Mouse (Mus musculus): ENCODE results near the gene Kmt2c. TPM values are rescaled to one million over a fixed set of nuclear protein-coding genes. Genes with fewer than 3 reads are reported as not detected.

Kmt2c gene
- total and polyA plus RNA-seq, 3 experiments = 23.8 to 34.0 (median 26.2) TPM

- H3K4me3 ChIP-seq (ENCODE audit: control insufficient read depth in 1 of 2, insufficient read depth in 1 of 2, low read depth in 2 of 2, low read length in 2 of 2) = no peak overlapping the region
- H3K36me3 ChIP-seq (ENCODE audit: control insufficient read depth in 1 of 2, insufficient read depth in 2 of 2, low read length in 2 of 2) = peaks cover 7 to 58% of the 10 kb centered on the region in 2 experiments
- H3K4me1 ChIP-seq (ENCODE audit: control insufficient read depth in 1 of 2, insufficient read depth in 2 of 2, low read length in 2 of 2) = peaks cover 0 to 7% of the 10 kb centered on the region in 2 experiments; a peak in 2 of 4 replicates
- TF ChIP-seq HCFC1 (IDR thresholded peaks at IDR 0.05; ENCODE audit: low read depth, low read length) (no peak), E2F4 (IDR thresholded peaks at IDR 0.05; ENCODE audit: borderline replicate concordance, low read depth, low read length) (no peak), GATA1 (IDR thresholded peaks at IDR 0.05; ENCODE audit: low read depth, low read length) (peak; percentile 75), MAZ (IDR thresholded peaks at IDR 0.05; ENCODE audit: low read depth, low read length) (no peak), EP300 (IDR thresholded peaks at IDR 0.05; ENCODE audit: low read depth in 1 of 2, low read length in 2 of 2) (peak; percentile 65 to 69; a peak in 3 of 4 replicates), MEF2A (IDR thresholded peaks at IDR 0.05; ENCODE audit: extremely low read depth, insufficient replicate concordance, low read depth, low read length, poor library complexity, severe bottlenecking) (no peak), TBP (IDR thresholded peaks at IDR 0.05; ENCODE audit: low read depth, low read length) (no peak), TCF12 (IDR thresholded peaks at IDR 0.05; ENCODE audit: low read depth, low read length) (peak; percentile 87), TAL1 (IDR thresholded peaks at IDR 0.05; ENCODE audit: low read length) (peak; percentile 45), JUND (IDR thresholded peaks at IDR 0.05; ENCODE audit: low read depth, low read length) (no peak)
- no peaks in the 10 kb centered on the region for H3K9me3 ChIP-seq (replicated peaks; ENCODE audit: insufficient read depth, low read length)
- no peaks in the 10 kb centered on the region for H3K27me3 ChIP-seq (ENCODE audit: control insufficient read depth in 1 of 2, insufficient read depth in 2 of 2, low read length in 2 of 2)
- no peaks in the 10 kb centered on the region for H3K79me2 ChIP-seq (ENCODE audit: control insufficient read depth, insufficient read depth, low read length, poor library complexity)
- peak; percentile 31 for DNase-seq (ENCODE audit: low read depth, low spot score)
- no peak overlapping the region for H3K27ac ChIP-seq (ENCODE audit: control insufficient read depth, low read depth, low read length)
- no peak overlapping the region for H3K9ac ChIP-seq (ENCODE audit: control insufficient read depth, low read depth, low read length, poor library complexity, severe bottlenecking)
These were observed 188.4 kb downstream of the Kmt2c start for GRCm38 (mm10) chr5:25310226-25310625.

DNA sequence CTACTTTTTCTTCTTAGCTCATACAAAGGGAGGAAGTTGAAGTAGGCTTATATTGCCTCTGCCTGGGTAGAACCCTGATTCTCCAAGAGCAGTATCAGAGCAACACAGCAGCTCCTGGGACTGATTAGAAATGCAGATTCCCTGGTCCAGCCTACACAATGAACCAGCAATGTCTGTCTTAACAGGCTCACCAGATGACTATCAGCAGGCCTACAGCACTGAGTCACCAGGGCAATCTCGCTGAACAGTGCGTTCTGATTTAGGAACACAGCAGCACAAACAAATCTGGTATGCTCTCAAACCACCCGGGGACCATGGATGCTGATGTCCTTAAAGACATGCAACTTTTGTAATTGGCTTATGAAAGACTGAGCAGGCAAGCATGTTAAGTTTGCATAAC lies 201.8 kb downstream of the Kmt2c start:
- Histone ChIP-seq H3K4me3 (ENCODE audit: control insufficient read depth in 1 of 2, insufficient read depth in 1 of 2, low read depth in 2 of 2, low read length in 2 of 2) (no peak overlapping the region), H3K9me3 (replicated peaks; ENCODE audit: insufficient read depth, low read length) (no peaks in the 10 kb centered on the region), H3K27ac (ENCODE audit: control insufficient read depth, low read depth, low read length) (no peak overlapping the region), H3K9ac (ENCODE audit: control insufficient read depth, low read depth, low read length, poor library complexity, severe bottlenecking) (no peak overlapping the region), H3K4me1 (ENCODE audit: control insufficient read depth in 1 of 2, insufficient read depth in 2 of 2, low read length in 2 of 2) (peaks cover 0 to 4% of the 10 kb centered on the region in 2 experiments; a peak in 1 of 4 replicates), H3K27me3 (ENCODE audit: control insufficient read depth in 1 of 2, insufficient read depth in 2 of 2, low read length in 2 of 2) (no peaks in the 10 kb centered on the region), H3K36me3 (ENCODE audit: control insufficient read depth in 1 of 2, insufficient read depth in 2 of 2, low read length in 2 of 2) (peaks cover 4 to 35% of the 10 kb centered on the region in 2 experiments), H3K79me2 (ENCODE audit: control insufficient read depth, insufficient read depth, low read length, poor library complexity) (no peaks in the 10 kb centered on the region)
- DNase-seq (ENCODE audit: low read depth, low spot score) = peak; percentile 70
- TF ChIP-seq SIN3A (IDR thresholded peaks at IDR 0.05; ENCODE audit: low read length) = no peak
- no peak for TF ChIP-seq NRF1 (IDR thresholded peaks at IDR 0.05; ENCODE audit: insufficient read depth, low read depth, low read length, poor library complexity, severe bottlenecking)
- TF ChIP-seq MAZ (IDR thresholded peaks at IDR 0.05; ENCODE audit: low read depth, low read length) = no peak
- no peak for TF ChIP-seq UBTF (IDR thresholded peaks at IDR 0.05; ENCODE audit: borderline replicate concordance, insufficient read depth, low read depth, low read length)
- TF ChIP-seq GABPA (IDR thresholded peaks at IDR 0.05; ENCODE audit: low read depth, low read length) = no peak
- TF ChIP-seq TCF12 (IDR thresholded peaks at IDR 0.05; ENCODE audit: low read depth, low read length) = peak; percentile 88
- TF ChIP-seq MYB (IDR thresholded peaks at IDR 0.05; ENCODE audit: low read depth, low read length) = no peak
- TF ChIP-seq POLR2AphosphoS5 (IDR thresholded peaks at IDR 0.05; ENCODE audit: borderline replicate concordance, low read depth, low read length) = no peak
- TF ChIP-seq CHD2 (IDR thresholded peaks at IDR 0.05; ENCODE audit: low read length) = no peak
- TF ChIP-seq USF1 (IDR thresholded peaks at IDR 0.05; ENCODE audit: low read depth, low read length) = no peak
- no peak for TF ChIP-seq POLR2A (IDR thresholded peaks at IDR 0.05; ENCODE audit: control insufficient read depth in 1 of 2, insufficient read depth in 1 of 2, low read depth in 1 of 2, low read length in 2 of 2, poor library complexity in 1 of 2)
- no peak for TF ChIP-seq ZKSCAN1 (IDR thresholded peaks at IDR 0.05; ENCODE audit: low read depth, low read length)
- TF ChIP-seq GATA1 (IDR thresholded peaks at IDR 0.05; ENCODE audit: low read depth, low read length) = peak; percentile 89
- no peak for TF ChIP-seq SMC3 (IDR thresholded peaks at IDR 0.05; ENCODE audit: low read depth, low read length)
- no peak for TF ChIP-seq HCFC1 (IDR thresholded peaks at IDR 0.05; ENCODE audit: low read depth, low read length)
- TF ChIP-seq TBP (IDR thresholded peaks at IDR 0.05; ENCODE audit: low read depth, low read length) = no peak
- TF ChIP-seq USF2 (IDR thresholded peaks at IDR 0.05; ENCODE audit: borderline replicate concordance in 1 of 2, insufficient read depth in 1 of 2, low read depth in 1 of 2, low read length in 2 of 2) = no peak
- no peak for TF ChIP-seq KAT2A (conservative IDR thresholded peaks at IDR 0.05; ENCODE audit: low read depth, low read length)
- no peak for TF ChIP-seq ZC3H11A (IDR thresholded peaks at IDR 0.05; ENCODE audit: low read depth, low read length)
- peak; percentile 55; the same call in 1 of the 2 replicates for TF ChIP-seq MXI1 (IDR thresholded peaks at IDR 0.05; ENCODE audit: low read depth, low read length)
- TF ChIP-seq JUND (IDR thresholded peaks at IDR 0.05; ENCODE audit: low read depth, low read length) = no peak
- no peak for TF ChIP-seq BHLHE40 (IDR thresholded peaks at IDR 0.05; ENCODE audit: borderline replicate concordance, low read depth, low read length)
- no peak for TF ChIP-seq MEF2A (IDR thresholded peaks at IDR 0.05; ENCODE audit: extremely low read depth, insufficient replicate concordance, low read depth, low read length, poor library complexity, severe bottlenecking)
- no peak for TF ChIP-seq ZNF384 (IDR thresholded peaks at IDR 0.05; ENCODE audit: low read depth, low read length)
- TF ChIP-seq EP300 (IDR thresholded peaks at IDR 0.05; ENCODE audit: low read depth in 1 of 2, low read length in 2 of 2) = peak; percentile 70 to 74
- no peak; the same call in 1 of the 2 replicates for TF ChIP-seq MAX (IDR thresholded peaks at IDR 0.05; ENCODE audit: low read length)
- no peak for TF ChIP-seq RAD21 (IDR thresholded peaks at IDR 0.05; ENCODE audit: low read depth, low read length)
